Mouse (Mus musculus): ENCODE results near the gene Tex38. TPM values are rescaled to one million over a fixed set of nuclear protein-coding genes. Genes with fewer than 3 reads are reported as not detected.

Tex38 gene
- polyA plus RNA-seq, 1 experiment from 2014 or later, result not detected

- 83% methylated on average over 3 of the region's 3 CpGs for WGBS
- H3K36me3 ChIP-seq (replicated peaks; ENCODE audit: control insufficient read depth, insufficient read depth, low read depth, low read length), result no peaks in the 10 kb centered on the region; the same call in 1 of the 2 replicates
- ATAC-seq (replicated peaks; ENCODE audit: insufficient number of reproducible peaks, low FRiP score, low TSS enrichment, low read depth), result no peak
Measured at GRCm38 (mm10) chr4:115790864-115791263, 10.0 kb upstream of the Tex38 start.

GRCm38 (mm10) chr4:115785511-115786034, 4.8 kb upstream of the Tex38 start:
- WGBS, result 57% methylated on average over 7 of the region's 7 CpGs
- Histone ChIP-seq H3K9me3 (replicated peaks; ENCODE audit: control insufficient read depth, low read length) (no peaks in the 10 kb centered on the region), H3K27me3 (ENCODE audit: control insufficient read depth, insufficient read depth, low read length) (no peaks in the 10 kb centered on the region), H3K4me2 (ENCODE audit: low read depth, low read length) (peak overlapping the region; percentile 82), H3K36me3 (replicated peaks; ENCODE audit: control insufficient read depth, insufficient read depth, low read depth, low read length) (no peaks in the 10 kb centered on the region), H3K4me1 (ENCODE audit: control insufficient read depth, insufficient read depth, low read length) (no peaks in the 10 kb centered on the region), H3K9ac (replicated peaks; ENCODE audit: low read length) (peak overlapping the region; percentile 85), H3K27ac (replicated peaks; ENCODE audit: low read depth, low read length) (no peak overlapping the region), H3K4me3 (ENCODE audit: low read depth, low read length) (peak overlapping the region; percentile 70)
- ATAC-seq (replicated peaks; ENCODE audit: insufficient number of reproducible peaks, low FRiP score, low TSS enrichment, low read depth) (no peak; the same call in 1 of the 2 replicates), DNase-seq (ENCODE audit: low spot score) (no peak)

More at GRCm38 (mm10) chr4:115790864-115791263, 10.0 kb upstream of the Tex38 start:
- Histone ChIP-seq H3K9me3 (replicated peaks; ENCODE audit: control insufficient read depth, low read length) (no peaks in the 10 kb centered on the region), H3K9ac (replicated peaks; ENCODE audit: low read length) (no peak overlapping the region), H3K4me3 (ENCODE audit: low read depth, low read length) (no peak overlapping the region), H3K27ac (replicated peaks; ENCODE audit: low read depth, low read length) (no peak overlapping the region), H3K4me2 (ENCODE audit: low read depth, low read length) (no peak overlapping the region), H3K4me1 (ENCODE audit: control insufficient read depth, insufficient read depth, low read length) (no peaks in the 10 kb centered on the region), H3K27me3 (ENCODE audit: control insufficient read depth, insufficient read depth, low read length) (no peaks in the 10 kb centered on the region)
- DNase-seq (ENCODE audit: low spot score), result no peak

- no peaks in the 10 kb centered on the region for H3K36me3 ChIP-seq (replicated peaks; ENCODE audit: control insufficient read depth, insufficient read depth, low read depth, low read length)
- no peaks in the 10 kb centered on the region for H3K9me3 ChIP-seq (replicated peaks; ENCODE audit: control insufficient read depth, low read length)
- peak within 1 kb of the TSS; percentile 70 for H3K4me3 ChIP-seq (ENCODE audit: low read depth, low read length)
- no peaks in the 10 kb centered on the region for H3K4me1 ChIP-seq (ENCODE audit: control insufficient read depth, insufficient read depth, low read length)
- DNase-seq (ENCODE audit: low spot score) (peak; percentile 70), ATAC-seq (replicated peaks; ENCODE audit: insufficient number of reproducible peaks, low FRiP score, low TSS enrichment, low read depth) (peak; percentile 87)
- H3K4me2 ChIP-seq (ENCODE audit: low read depth, low read length), result peak within 1 kb of the TSS; percentile 82
- H3K9ac ChIP-seq (replicated peaks; ENCODE audit: low read length), result peak within 1 kb of the TSS; percentile 85
- WGBS, result under 1% methylated on average over 60 of the region's 69 CpGs
- H3K27ac ChIP-seq (replicated peaks; ENCODE audit: low read depth, low read length), result no peak within 1 kb of the TSS
- H3K27me3 ChIP-seq (ENCODE audit: control insufficient read depth, insufficient read depth, low read length), result no peaks in the 10 kb centered on the region
Measured at GRCm38 (mm10) chr4:115784769-115785510, 4.1 kb upstream of the Tex38 start, which contains the start of gene Atpaf1. Atpaf1 (plus strand) TSS chr4:115784812.

GRCm38 (mm10) chr4:115782026-115782805, 1.4 kb upstream of the Tex38 start:
- no peak overlapping the region for H3K27ac ChIP-seq (replicated peaks; ENCODE audit: low read depth, low read length)
- no peaks in the 10 kb centered on the region for H3K4me1 ChIP-seq (ENCODE audit: control insufficient read depth, insufficient read depth, low read length)
- H3K36me3 ChIP-seq (replicated peaks; ENCODE audit: control insufficient read depth, insufficient read depth, low read depth, low read length), result no peaks in the 10 kb centered on the region
- H3K4me2 ChIP-seq (ENCODE audit: low read depth, low read length), result no peak overlapping the region
- no peak overlapping the region for H3K4me3 ChIP-seq (ENCODE audit: low read depth, low read length)
- DNase-seq (ENCODE audit: low spot score), result no peak
- no peaks in the 10 kb centered on the region for H3K27me3 ChIP-seq (ENCODE audit: control insufficient read depth, insufficient read depth, low read length)
- 91% methylated on average over 5 of the region's 5 CpGs for WGBS
- ATAC-seq (replicated peaks; ENCODE audit: insufficient number of reproducible peaks, low FRiP score, low TSS enrichment, low read depth), result no peak
- no peak overlapping the region for H3K9ac ChIP-seq (replicated peaks; ENCODE audit: low read length)
- H3K9me3 ChIP-seq (replicated peaks; ENCODE audit: control insufficient read depth, low read length), result no peaks in the 10 kb centered on the region

- ATAC-seq (replicated peaks; ENCODE audit: insufficient number of reproducible peaks, low FRiP score, low TSS enrichment, low read depth), result no peak
Measured at GRCm38 (mm10) chr4:115780269-115780668, 549 bp downstream of the Tex38 start.

GRCm38 (mm10) chr4:115777627-115778026, 3.2 kb downstream of the Tex38 start:
- 91% methylated on average over 2 of the region's 2 CpGs for WGBS
- H3K36me3 ChIP-seq (replicated peaks; ENCODE audit: control insufficient read depth, insufficient read depth, low read depth, low read length), result no peaks in the 10 kb centered on the region
- no peak for ATAC-seq (replicated peaks; ENCODE audit: insufficient number of reproducible peaks, low FRiP score, low TSS enrichment, low read depth)

More at GRCm38 (mm10) chr4:115780269-115780668, 549 bp downstream of the Tex38 start:
- no peak for DNase-seq (ENCODE audit: low spot score)
- Histone ChIP-seq H3K27me3 (ENCODE audit: control insufficient read depth, insufficient read depth, low read length) (no peaks in the 10 kb centered on the region), H3K27ac (replicated peaks; ENCODE audit: low read depth, low read length) (no peak overlapping the region), H3K9me3 (replicated peaks; ENCODE audit: control insufficient read depth, low read length) (no peaks in the 10 kb centered on the region), H3K4me1 (ENCODE audit: control insufficient read depth, insufficient read depth, low read length) (no peaks in the 10 kb centered on the region), H3K36me3 (replicated peaks; ENCODE audit: control insufficient read depth, insufficient read depth, low read depth, low read length) (no peaks in the 10 kb centered on the region), H3K4me2 (ENCODE audit: low read depth, low read length) (no peak overlapping the region), H3K4me3 (ENCODE audit: low read depth, low read length) (no peak overlapping the region), H3K9ac (replicated peaks; ENCODE audit: low read length) (no peak overlapping the region)
- 62% methylated on average over 6 of the region's 6 CpGs for WGBS

GRCm38 (mm10) chr4:115775056-115775455, 5.8 kb downstream of the Tex38 start:
- Histone ChIP-seq H3K4me2 (ENCODE audit: low read depth, low read length) (no peak overlapping the region), H3K9me3 (replicated peaks; ENCODE audit: control insufficient read depth, low read length) (no peaks in the 10 kb centered on the region), H3K36me3 (replicated peaks; ENCODE audit: control insufficient read depth, insufficient read depth, low read depth, low read length) (no peaks in the 10 kb centered on the region), H3K9ac (replicated peaks; ENCODE audit: low read length) (no peak overlapping the region), H3K27me3 (ENCODE audit: control insufficient read depth, insufficient read depth, low read length) (no peaks in the 10 kb centered on the region), H3K4me3 (ENCODE audit: low read depth, low read length) (no peak overlapping the region), H3K4me1 (ENCODE audit: control insufficient read depth, insufficient read depth, low read length) (no peaks in the 10 kb centered on the region), H3K27ac (replicated peaks; ENCODE audit: low read depth, low read length) (no peak overlapping the region)
- DNase-seq (ENCODE audit: low spot score), result peak; percentile 10
- WGBS, result 80% methylated on average over 6 of the region's 6 CpGs
- no peak for ATAC-seq (replicated peaks; ENCODE audit: insufficient number of reproducible peaks, low FRiP score, low TSS enrichment, low read depth)

More at GRCm38 (mm10) chr4:115777627-115778026, 3.2 kb downstream of the Tex38 start:
- H3K4me3 ChIP-seq (ENCODE audit: low read depth, low read length), result no peak overlapping the region
- H3K9me3 ChIP-seq (replicated peaks; ENCODE audit: control insufficient read depth, low read length), result no peaks in the 10 kb centered on the region
- H3K4me2 ChIP-seq (ENCODE audit: low read depth, low read length), result no peak overlapping the region
- no peak for DNase-seq (ENCODE audit: low spot score)
- H3K4me1 ChIP-seq (ENCODE audit: control insufficient read depth, insufficient read depth, low read length), result no peaks in the 10 kb centered on the region
- no peaks in the 10 kb centered on the region for H3K27me3 ChIP-seq (ENCODE audit: control insufficient read depth, insufficient read depth, low read length)
- H3K9ac ChIP-seq (replicated peaks; ENCODE audit: low read length), result no peak overlapping the region
- H3K27ac ChIP-seq (replicated peaks; ENCODE audit: low read depth, low read length), result no peak overlapping the region

Measured in embryonic facial prominence, embryonic 11.5 days (tissue).